Mouse (Mus musculus) CH12.LX (cell line): ENCODE measurements around the gene Tmem8b. TPM values are rescaled to one million over a fixed set of nuclear protein-coding genes. Genes with fewer than 3 reads are reported as not detected.

Experiments
- DNase-seq: peaks from one replicate; pipeline ENCODE4 v3.0.0-alpha.2; 2013; ENCODE audit errors: extremely low read depth
- H3K27ac ChIP-seq: 2 replicates; pipeline ENCODE4 v1.5.1; 2012; ENCODE audit warnings: low read depth, mild to moderate bottlenecking, control low read depth, moderate library complexity; ENCODE audit not compliant: insufficient read depth
- H3K27me3 ChIP-seq: replicated peaks from 2 replicates; pipeline ENCODE3; 2012; ENCODE audit warnings: inconsistent platforms
- H3K36me3 ChIP-seq, 2 experiments: replicated peaks in 1 of 2; 2 replicates each; pipeline versions ENCODE3 to v1.6.1; 2012; ENCODE audit warnings: inconsistent platforms in 1 of 2, low read length in 1 of 2, mild to moderate bottlenecking in 1 of 2, mixed read lengths in 1 of 2, moderate library complexity in 1 of 2; ENCODE audit not compliant: control insufficient read depth in 1 of 2, insufficient read depth in 1 of 2
- H3K4me1 ChIP-seq, 2 experiments: 2 replicates each; pipeline ENCODE4 v1.6.1; 2012; ENCODE audit warnings: inconsistent platforms in 1 of 2, moderate library complexity in 1 of 2; ENCODE audit not compliant: insufficient read depth in 2 of 2, control insufficient read depth in 1 of 2
- H3K4me2 ChIP-seq: 2 replicates; pipeline ENCODE4 v1.6.1; 2012; ENCODE audit warnings: low read depth, mild to moderate bottlenecking, control low read depth; ENCODE audit not compliant: poor library complexity, insufficient read depth, severe bottlenecking
- H3K4me3 ChIP-seq, 3 experiments: fragments of 150-350 bp in 1 of 3; sonication (generic) in 1 of 3; replicated peaks in 1 of 3; 2 replicates each; pipeline versions ENCODE3 to v1.5.1; 2011 to 2012; ENCODE audit warnings: low read depth in 2 of 3, low read length in 2 of 3, mild to moderate bottlenecking in 2 of 3, moderate library complexity in 2 of 3, control low read depth in 1 of 3, improper control_type of control experiment in 1 of 3, inconsistent platforms in 1 of 3, mixed read lengths in 1 of 3; ENCODE audit not compliant: poor library complexity in 1 of 3
- H3K79me2 ChIP-seq: replicated peaks from 2 replicates; pipeline ENCODE4 v1.6.1; 2012; ENCODE audit warnings: mild to moderate bottlenecking, moderate library complexity; ENCODE audit not compliant: control insufficient read depth, poor library complexity, insufficient read depth, severe bottlenecking; ENCODE audit errors: extremely low read depth
- H3K9ac ChIP-seq: 2 replicates; pipeline ENCODE4 v1.6.1; 2012; ENCODE audit warnings: low read depth, mild to moderate bottlenecking, control low read depth, moderate library complexity; ENCODE audit not compliant: insufficient read depth
- H3K9me3 ChIP-seq: replicated peaks from 2 replicates; pipeline ENCODE3; 2012; ENCODE audit warnings: low read length, inconsistent platforms, mixed read lengths
- BHLHE40 ChIP-seq: IDR thresholded peaks from 2 replicates; pipeline ENCODE4 v1.6.1; 2011; ENCODE audit warnings: mild to moderate bottlenecking, low read depth, low read length, improper control_type of control experiment
- CHD1 ChIP-seq: IDR thresholded peaks from 2 replicates; pipeline ENCODE4 v1.6.1; 2012; ENCODE audit warnings: low read depth, low read length, improper control_type of control experiment, inconsistent platforms
- CTCF ChIP-seq, 2 experiments: IDR thresholded peaks in 1 of 2; conservative IDR thresholded peaks in 1 of 2; 2 replicates each; pipeline ENCODE4 v1.5.1; 2011 to 2012; ENCODE audit warnings: low read depth in 2 of 2, low read length in 2 of 2, improper control_type of control experiment in 1 of 2, inconsistent platforms in 1 of 2, mild to moderate bottlenecking in 1 of 2, moderate library complexity in 1 of 2
- E2F4 ChIP-seq: IDR thresholded peaks from 2 replicates; pipeline ENCODE4 v1.6.1; 2011; ENCODE audit warnings: low read depth, low read length, improper control_type of control experiment; ENCODE audit not compliant: insufficient replicate concordance
- EP300 ChIP-seq: IDR thresholded peaks from 2 replicates; pipeline ENCODE4 v1.6.1; 2011; ENCODE audit warnings: low read length, improper control_type of control experiment
- ETS1 ChIP-seq: conservative IDR thresholded peaks from 2 replicates; pipeline ENCODE4 v1.6.1; 2012; ENCODE audit warnings: low read depth, mild to moderate bottlenecking, inconsistent platforms, low read length, improper control_type of control experiment, moderate library complexity
- GABPA ChIP-seq: IDR thresholded peaks from 2 replicates; pipeline ENCODE4 v1.6.1; 2012; ENCODE audit warnings: low read depth, low read length, improper control_type of control experiment, inconsistent platforms; ENCODE audit not compliant: insufficient replicate concordance
- JUN ChIP-seq: IDR thresholded peaks from 2 replicates; pipeline ENCODE4 v1.6.1; 2011; ENCODE audit warnings: low read depth, mild to moderate bottlenecking, low read length, improper control_type of control experiment, moderate library complexity; ENCODE audit not compliant: insufficient read depth
- KAT2A ChIP-seq: IDR thresholded peaks from 2 replicates; pipeline ENCODE4 v1.6.1; 2012; ENCODE audit warnings: low read length, improper control_type of control experiment, inconsistent platforms; ENCODE audit not compliant: insufficient replicate concordance
- MXI1 ChIP-seq: IDR thresholded peaks from 2 replicates; pipeline ENCODE4 v1.6.1; 2011; ENCODE audit warnings: mild to moderate bottlenecking, low read depth, low read length, improper control_type of control experiment
- MYC ChIP-seq: IDR thresholded peaks from 2 replicates; pipeline ENCODE4 v1.6.1; 2011; ENCODE audit warnings: low read depth, mild to moderate bottlenecking, improper control_type of control experiment, low read length
- NELFE ChIP-seq: IDR thresholded peaks from 2 replicates; pipeline ENCODE4 v1.6.1; 2011; ENCODE audit warnings: low read depth, low read length, improper control_type of control experiment
- PAX5 ChIP-seq: IDR thresholded peaks from 2 replicates; pipeline ENCODE4 v1.6.1; 2012; ENCODE audit warnings: low read length, inconsistent platforms, mixed read lengths
- SIN3A ChIP-seq: IDR thresholded peaks from 2 replicates; pipeline ENCODE4 v1.6.1; 2012; ENCODE audit warnings: low read length, improper control_type of control experiment, inconsistent platforms
- TBP ChIP-seq: conservative IDR thresholded peaks from 2 replicates; pipeline ENCODE4 v1.6.1; 2011; ENCODE audit warnings: low read depth, low read length, improper control_type of control experiment
- TCF12 ChIP-seq: IDR thresholded peaks from 2 replicates; pipeline ENCODE4 v1.6.1; 2014; ENCODE audit warnings: low read depth, mild to moderate bottlenecking, inconsistent platforms, low read length, improper control_type of control experiment
- ZKSCAN1 ChIP-seq: IDR thresholded peaks from 2 replicates; pipeline ENCODE4 v1.6.1; 2012; ENCODE audit warnings: low read depth, inconsistent platforms, low read length, improper control_type of control experiment, borderline replicate concordance
- ZNF384 ChIP-seq: IDR thresholded peaks from 2 replicates; pipeline ENCODE4 v1.6.1; 2012; ENCODE audit warnings: low read depth, low read length, improper control_type of control experiment, inconsistent platforms
- dilution Hi-C: fragments of 300-500 bp; cut with MboI; formaldehyde crosslinking; loops from 2 replicates; pipeline ENCODE4 v1.14.3; 2020; ENCODE audit warnings: low sequenced_read_pairs; ENCODE audit not compliant: extremely low pct_unique_long_range_greater_than_20kb, extremely low pct_ligation_motif_present
- in situ Hi-C: fragments of 300-500 bp; cut with MboI; formaldehyde crosslinking; loops from 3 replicates; pipeline ENCODE4 v1.14.3; 2019; ENCODE audit warnings: low sequenced_read_pairs, low pct_ligation_motif_present, low pct_unique_long_range_greater_than_20kb, mixed read lengths
- polyA plus RNA-seq: library from polyadenylated mRNA; unstranded; fragments of >175 nt; gene quantifications from 2 replicates; pipeline ENCODE4 v1.2.1, GENCODE M21; 2012; ENCODE audit warnings: low read depth; ENCODE audit not compliant: insufficient read length
- total RNA-seq, 2 experiments: library from RNA; depleted of rRNA; stranded (reverse); fragments of 300-350 nt in 1 of 2; fragments of >200 nt in 1 of 2; gene quantifications; 2 replicates each; pipeline ENCODE4 v1.2.3; 2012 to 2014

The Tmem8b gene
- total and polyA plus RNA-seq, 3 experiments: 0.26 to 0.47 TPM; not detected in 1

DNA sequence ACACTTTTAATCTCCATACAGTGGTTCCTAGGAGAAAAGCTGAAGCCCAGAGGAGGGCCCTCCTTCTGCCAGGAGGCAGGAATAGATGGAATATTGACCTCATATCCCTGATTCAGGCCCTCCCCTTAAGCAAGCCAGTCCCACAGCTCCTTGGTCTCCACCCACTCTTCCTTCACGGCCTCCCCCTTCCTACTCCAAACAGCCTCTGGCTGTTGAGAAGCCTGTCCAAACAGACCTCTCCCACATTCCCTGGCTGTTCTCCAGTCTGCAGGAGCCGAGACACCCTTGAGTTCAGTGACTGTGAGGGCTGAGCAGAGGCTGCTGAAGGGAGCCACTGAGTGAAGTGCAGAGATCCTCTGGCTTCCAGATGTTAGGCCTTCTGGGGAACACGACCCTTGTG is 58.2 kb downstream of the Tmem8b start, which contains the start of gene Hrct1:
Gene Hrct1 (plus strand): TSS at position 194 of the 400 bp plus-strand sequence.
- no peaks in the 10 kb centered on the region for H3K4me1 ChIP-seq
- H3K4me3 ChIP-seq: no peak within 1 kb of the TSS
- no peak within 1 kb of the TSS for H3K4me2 ChIP-seq
- peaks cover 84% of the 10 kb centered on the region for H3K27me3 ChIP-seq
- no peak within 1 kb of the TSS for H3K9ac ChIP-seq
- H3K36me3 ChIP-seq: no peaks in the 10 kb centered on the region
- no peak for TF ChIP-seq TCF12
- no peak for TF ChIP-seq TBP
- H3K9me3 ChIP-seq: no peaks in the 10 kb centered on the region
- no peaks in the 10 kb centered on the region for H3K79me2 ChIP-seq
- no peak for DNase-seq
- H3K27ac ChIP-seq: no peak within 1 kb of the TSS
- in situ Hi-C loops: loop anchor here (25.0 kb wide), 1 partner anchor 260 kb away; the partner anchor contains the start of gene Ccin
- dilution Hi-C loops: no loop called here

DNA sequence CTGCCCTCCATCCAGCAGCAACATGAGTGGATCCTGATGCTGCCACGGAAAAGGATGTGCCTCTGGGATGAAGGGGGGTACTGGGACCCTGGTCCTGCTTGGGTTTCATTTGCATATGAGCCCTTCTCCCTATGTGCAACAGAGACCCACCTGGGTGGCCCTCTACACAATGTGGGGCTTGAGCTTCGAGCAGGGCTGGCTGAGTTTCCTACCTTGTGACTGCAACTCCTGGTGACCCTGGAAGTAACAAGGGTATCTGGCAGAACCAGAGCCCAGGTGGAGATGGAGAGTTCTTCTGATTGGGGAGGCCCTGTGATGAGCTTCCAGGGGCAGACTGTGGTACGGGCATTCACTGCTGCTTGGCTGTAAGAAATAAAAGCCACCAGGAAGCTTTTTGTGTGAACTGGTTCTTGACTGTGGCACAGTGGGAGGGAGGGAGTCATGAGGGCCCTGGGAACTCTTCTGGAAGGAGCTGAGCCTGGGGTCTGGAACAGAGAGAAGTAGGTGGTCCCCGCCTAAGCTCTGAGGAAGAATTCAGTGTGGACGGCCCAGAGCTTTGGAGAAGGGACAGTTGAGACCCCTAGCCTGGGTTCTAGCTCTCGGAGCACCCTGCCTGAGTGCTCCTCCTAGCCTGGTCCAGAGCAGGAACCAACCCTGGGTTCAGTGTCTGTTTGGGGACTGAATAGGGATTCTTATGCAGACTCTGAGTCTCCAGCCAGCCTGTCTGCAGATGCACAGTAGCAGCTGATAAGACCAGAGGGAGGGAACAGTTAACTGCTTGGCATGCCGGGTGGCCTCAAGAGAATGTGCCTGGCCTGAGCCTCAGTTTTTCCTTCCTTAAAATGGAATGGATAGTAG is 59.2 kb downstream of the Tmem8b start:
- H3K4me2 ChIP-seq: no peak overlapping the region
- no peaks in the 10 kb centered on the region for H3K79me2 ChIP-seq
- peaks cover 85% of the 10 kb centered on the region for H3K27me3 ChIP-seq
- H3K9me3 ChIP-seq: no peaks in the 10 kb centered on the region
- no peak overlapping the region for H3K4me3 ChIP-seq
- in situ Hi-C loops (loop anchor here (25.0 kb wide), 1 partner anchor 259 kb away; the partner anchor contains the start of gene Ccin), dilution Hi-C loops (no loop called here)
- no peak for DNase-seq
- H3K4me1 ChIP-seq: no peaks in the 10 kb centered on the region
- H3K9ac ChIP-seq: no peak overlapping the region
- H3K27ac ChIP-seq: no peak overlapping the region
- no peak for TF ChIP-seq ZNF384
- TF ChIP-seq NELFE: no peak
- no peak for TF ChIP-seq SIN3A
- TF ChIP-seq KAT2A: no peak
- no peak for TF ChIP-seq CTCF (conservative IDR thresholded peaks at IDR 0.05 in 1 of 2, IDR thresholded peaks at IDR 0.05 in 1 of 2; ENCODE audit: low read depth in 2 of 2, low read length in 2 of 2)
- no peak for TF ChIP-seq CHD1
- no peak for TF ChIP-seq MXI1
- no peak for TF ChIP-seq TBP
- TF ChIP-seq BHLHE40: no peak
- no peak for TF ChIP-seq GABPA
- no peak for TF ChIP-seq E2F4
- H3K36me3 ChIP-seq: no peaks in the 10 kb centered on the region

- TF ChIP-seq MYC (no peak), TCF12 (no peak), CTCF (conservative IDR thresholded peaks at IDR 0.05 in 1 of 2, IDR thresholded peaks at IDR 0.05 in 1 of 2; ENCODE audit: low read depth in 2 of 2, low read length in 2 of 2) (no peak), SIN3A (no peak), EP300 (no peak), ZKSCAN1 (no peak), PAX5 (no peak), JUN (no peak), MXI1 (no peak), ETS1 (no peak)
- TF ChIP-seq, all 38 proteins: peak for 0
- H3K4me1 ChIP-seq: no peaks in the 10 kb centered on the region
- peaks cover 89% of the 10 kb centered on the region for H3K27me3 ChIP-seq
- in situ Hi-C loops (loop anchor here (25.0 kb wide), 1 partner anchor 259 kb away; the partner anchor contains the start of gene Ccin), dilution Hi-C loops (no loop called here)
- H3K4me2 ChIP-seq: no peak overlapping the region
- H3K79me2 ChIP-seq: no peaks in the 10 kb centered on the region
- H3K9ac ChIP-seq: no peak overlapping the region
- H3K4me3 ChIP-seq: no peak overlapping the region
- no peaks in the 10 kb centered on the region for H3K9me3 ChIP-seq
- H3K27ac ChIP-seq: no peak overlapping the region
- H3K36me3 ChIP-seq: no peaks in the 10 kb centered on the region
- no peak for DNase-seq
Observed at GRCm38 (mm10) chr4:43728576-43728954, 59.8 kb downstream of the Tmem8b start.
